Mouse (Mus musculus) liver, adult 2 months (tissue): ENCODE measurements around the gene Stat1. TPM values are rescaled to one million over a fixed set of nuclear protein-coding genes. Genes with fewer than 3 reads are reported as not detected.

Experiments
- DNase-seq: peaks from one replicate; pipeline ENCODE4 v3.0.0-alpha.2; 2011; ENCODE audit warnings: low read depth, low spot score; ENCODE audit errors: extremely low read depth
- H3K27ac ChIP-seq: fragments of 200-500 bp; replicated peaks from 2 replicates; pipeline ENCODE4 v1.5.1; 2012; ENCODE audit warnings: low read depth, mild to moderate bottlenecking, control low read depth, inconsistent platforms, low read length; ENCODE audit not compliant: insufficient read depth
- H3K27me3 ChIP-seq: fragments of 200-500 bp; 2 replicates; pipeline ENCODE4 v1.6.1; 2012; ENCODE audit warnings: mild to moderate bottlenecking, moderate library complexity, low read length, inconsistent platforms; ENCODE audit not compliant: control insufficient read depth, insufficient read depth
- H3K36me3 ChIP-seq: fragments of 200-500 bp; 2 replicates; pipeline ENCODE4 v1.6.1; 2012; ENCODE audit warnings: low read length, inconsistent platforms; ENCODE audit not compliant: control insufficient read depth, insufficient read depth
- H3K4me1 ChIP-seq: fragments of 200-500 bp; 2 replicates; pipeline ENCODE4 v1.6.1; 2011; ENCODE audit warnings: low read length; ENCODE audit not compliant: control insufficient read depth, insufficient read depth
- H3K4me3 ChIP-seq: fragments of 200-500 bp; 2 replicates; pipeline ENCODE4 v1.5.1; 2011; ENCODE audit warnings: low read depth, mild to moderate bottlenecking, control low read depth, low read length, moderate library complexity; ENCODE audit not compliant: insufficient read depth
- H3K79me2 ChIP-seq: fragments of 200-500 bp; 2 replicates; pipeline ENCODE4 v1.6.1; 2012; ENCODE audit warnings: inconsistent platforms, mild to moderate bottlenecking, low read length, moderate library complexity; ENCODE audit not compliant: control insufficient read depth, insufficient read depth
- H3K9ac ChIP-seq: fragments of 200-500 bp; 2 replicates; pipeline ENCODE4 v1.6.1; 2012; ENCODE audit warnings: low read depth, mild to moderate bottlenecking, control low read depth, inconsistent platforms, low read length
- CTCF ChIP-seq: fragments of 200-500 bp; IDR thresholded peaks from 2 replicates; pipeline ENCODE4 v1.5.1; 2011; ENCODE audit warnings: low read depth, low read length, control low read depth
- POLR2A ChIP-seq: fragments of 200-500 bp; IDR thresholded peaks from 2 replicates; pipeline ENCODE4 v1.6.1; 2011; ENCODE audit warnings: low read length, control low read depth; ENCODE audit not compliant: insufficient read depth; ENCODE audit errors: extremely low read depth
- WGBS: fragments of 180-500 bp; shearing (Covaris S2); methylation state at CpG from one replicate; pipeline ENCODE4 v1.1.7; 2018; 5-methylcytosine and 5-hydroxymethylcytosine counted together
- polyA plus RNA-seq: library from polyadenylated mRNA; depleted of rRNA; stranded (reverse); fragments of >200 nt; gene quantifications from 2 replicates; pipeline ENCODE4 v1.2.3, GENCODE M21; 2012
- total RNA-seq: library from RNA; depleted of rRNA; stranded (reverse); fragments of >200 nt; gene quantifications from 2 replicates; pipeline ENCODE4 v1.2.3, GENCODE M21; 2014

Stat1 gene
- total and polyA plus RNA-seq, 2 experiments = 54.3 to 87.4 TPM

GRCm38 (mm10) chr1:52170057-52170456 lies 50.8 kb downstream of the Stat1 start:
- 16% methylated on average over 3 of the region's 3 CpGs for WGBS
- DNase-seq = no peak
- TF ChIP-seq POLR2A (no peak), CTCF (peak; percentile 75)

GRCm38 (mm10) chr1:52170747-52171146 lies 51.5 kb downstream of the Stat1 start:
- Histone ChIP-seq H3K79me2 (no peaks in the 10 kb centered on the region), H3K27ac (no peak overlapping the region), H3K9ac (no peak overlapping the region), H3K36me3 (peaks cover 4% of the 10 kb centered on the region; the same call in 1 of the 2 replicates), H3K4me1 (no peaks in the 10 kb centered on the region), H3K4me3 (no peak overlapping the region), H3K27me3 (no peaks in the 10 kb centered on the region)
- WGBS = 69% methylated on average over 7 of the region's 7 CpGs
- TF ChIP-seq CTCF = no peak
- TF ChIP-seq POLR2A = no peak
- no peak for DNase-seq

More at GRCm38 (mm10) chr1:52170057-52170456, 50.8 kb downstream of the Stat1 start:
- no peak overlapping the region for H3K27ac ChIP-seq
- H3K4me1 ChIP-seq = no peaks in the 10 kb centered on the region
- H3K4me3 ChIP-seq = no peak overlapping the region
- H3K27me3 ChIP-seq = no peaks in the 10 kb centered on the region
- no peaks in the 10 kb centered on the region for H3K79me2 ChIP-seq
- H3K9ac ChIP-seq = no peak overlapping the region
- peaks cover 8% of the 10 kb centered on the region; the same call in 1 of the 2 replicates for H3K36me3 ChIP-seq

- no peaks in the 10 kb centered on the region for H3K27me3 ChIP-seq
- WGBS = 34% methylated on average over 8 of the region's 8 CpGs
- DNase-seq = no peak
These were observed 52.0 kb downstream of the Stat1 start for GRCm38 (mm10) chr1:52171271-52171670.

GRCm38 (mm10) chr1:52175321-52175720 lies 56.1 kb downstream of the Stat1 start:
- Histone ChIP-seq H3K79me2 (no peaks in the 10 kb centered on the region), H3K27ac (no peak overlapping the region), H3K36me3 (no peaks in the 10 kb centered on the region), H3K27me3 (no peaks in the 10 kb centered on the region), H3K9ac (no peak overlapping the region), H3K4me3 (no peak overlapping the region), H3K4me1 (no peaks in the 10 kb centered on the region)
- TF ChIP-seq CTCF (no peak), POLR2A (no peak)
- WGBS = 77% methylated on average over 5 of the region's 5 CpGs
- no peak for DNase-seq

More at GRCm38 (mm10) chr1:52171271-52171670, 52.0 kb downstream of the Stat1 start:
- Histone ChIP-seq H3K36me3 (no peaks in the 10 kb centered on the region), H3K9ac (no peak overlapping the region), H3K4me3 (no peak overlapping the region), H3K4me1 (no peaks in the 10 kb centered on the region), H3K79me2 (no peaks in the 10 kb centered on the region), H3K27ac (no peak overlapping the region)
- no peak for TF ChIP-seq POLR2A
- no peak for TF ChIP-seq CTCF

- H3K36me3 ChIP-seq = no peaks in the 10 kb centered on the region
- no peak for TF ChIP-seq CTCF
- no peak for TF ChIP-seq POLR2A
- no peaks in the 10 kb centered on the region for H3K79me2 ChIP-seq
- H3K9ac ChIP-seq = no peak overlapping the region
- no peak overlapping the region for H3K4me3 ChIP-seq
- WGBS = 87% methylated on average over 3 of the region's 3 CpGs
- H3K27ac ChIP-seq = no peak overlapping the region
- no peak for DNase-seq
- no peaks in the 10 kb centered on the region for H3K4me1 ChIP-seq
- H3K27me3 ChIP-seq = no peaks in the 10 kb centered on the region
These were observed 56.7 kb downstream of the Stat1 start for GRCm38 (mm10) chr1:52175983-52176382.

GRCm38 (mm10) chr1:52176999-52177398 lies 57.8 kb downstream of the Stat1 start:
- TF ChIP-seq CTCF (no peak), POLR2A (no peak)
- 47% methylated on average over 2 of the region's 2 CpGs for WGBS
- Histone ChIP-seq H3K4me3 (no peak overlapping the region), H3K4me1 (no peaks in the 10 kb centered on the region), H3K9ac (no peak overlapping the region), H3K27me3 (no peaks in the 10 kb centered on the region), H3K36me3 (no peaks in the 10 kb centered on the region), H3K79me2 (no peaks in the 10 kb centered on the region), H3K27ac (no peak overlapping the region)
- peak; percentile 33 for DNase-seq
